In the genomic region with DNA sequence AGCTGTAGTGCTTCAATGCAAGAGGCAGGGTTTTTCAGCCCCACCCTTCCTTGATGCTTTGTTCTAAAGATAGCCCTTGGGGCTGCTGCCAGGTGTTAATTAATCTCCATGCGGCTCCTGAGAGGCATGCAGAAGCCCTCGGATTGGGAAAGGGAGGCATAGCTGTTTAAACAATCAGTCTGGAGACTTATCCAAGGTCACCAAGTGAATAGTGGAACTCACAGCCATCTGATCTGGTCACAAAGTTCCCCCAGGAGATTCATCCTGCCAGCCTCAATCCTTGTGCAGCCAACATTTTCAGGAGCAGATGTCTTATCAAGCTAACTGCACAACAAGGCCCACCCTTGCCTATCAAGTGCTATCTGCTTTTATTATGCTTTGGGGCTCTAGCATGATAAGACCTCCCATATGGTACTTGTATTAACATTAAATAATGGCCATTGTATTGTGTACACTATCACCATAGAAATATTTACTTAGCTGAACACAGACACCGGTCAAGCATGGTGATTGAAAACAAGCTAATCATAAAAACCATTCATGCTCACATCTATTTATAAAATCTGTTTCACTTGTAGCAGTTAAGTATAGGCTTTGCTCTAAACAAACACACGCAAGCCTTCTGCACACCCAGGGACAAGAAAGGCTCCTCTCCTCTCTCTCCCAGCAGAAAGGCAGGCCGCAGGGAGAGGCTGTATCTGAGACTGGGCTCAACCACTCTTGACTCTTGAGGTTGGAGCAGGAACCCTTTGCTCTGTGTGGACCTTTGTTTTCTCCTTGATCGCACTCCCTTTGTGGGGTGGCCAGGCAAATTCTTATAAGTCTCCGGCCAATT, we compare ENCODE assay signal across 10 mouse cellular contexts.
A peak's percentile ranks its signal among the peaks of the same experiment; 100 is the strongest.
DNase-seq lines count a peak whose midpoint lies in the region; ATAC-seq and TF ChIP-seq lines count a peak whose summit lies in the region.
"Had no signal": no experiment of that assay in that cellular context is flagged by ENCODE, and none has a peak within 500 bp of the region (broad histone marks: within the 10 kb centered on the region; RNA-seq: fewer than 3 reads in every experiment).

No protein-coding gene starts in this region.

- no peaks in the 10 kb centered on the region for H3K27me3 ChIP-seq in kidney, adult 2 months (replicated peaks; ENCODE audit: control insufficient read depth, insufficient read depth, low read length)
- no peaks in the 10 kb centered on the region for H3K27me3 ChIP-seq in kidney, embryonic 14.5 days (ENCODE audit: control insufficient read depth, insufficient read depth, low read length)
- no peaks in the 10 kb centered on the region; the same call in 1 of the 2 replicates for H3K27me3 ChIP-seq in heart, embryonic 12.5 days (replicated peaks)

- H3K9me3 ChIP-seq in kidney, embryonic 14.5 days (ENCODE audit: control insufficient read depth, low read length) = no peaks in the 10 kb centered on the region
- no peaks in the 10 kb centered on the region for H3K9me3 ChIP-seq in heart, embryonic 12.5 days (replicated peaks)
- H3K9me3 ChIP-seq: midbrain, embryonic 12.5 days had no signal

- H3K36me3 ChIP-seq in kidney, adult 2 months (ENCODE audit: control insufficient read depth, insufficient read depth, low read length) = no peaks in the 10 kb centered on the region
- no peaks in the 10 kb centered on the region for H3K36me3 ChIP-seq in kidney, embryonic 14.5 days (ENCODE audit: control insufficient read depth, insufficient read depth, low read length)
- no peaks in the 10 kb centered on the region for H3K36me3 ChIP-seq in heart, embryonic 12.5 days
- H3K36me3 ChIP-seq: midbrain, embryonic 12.5 days had no signal

- H3K4me2 ChIP-seq in kidney, embryonic 14.5 days (replicated peaks; ENCODE audit: low read depth, low read length) = no peak overlapping the region
- H3K4me2 ChIP-seq in heart, embryonic 12.5 days = no peak overlapping the region
- H3K4me2 ChIP-seq: midbrain, embryonic 12.5 days had no signal

- H3K4me3 ChIP-seq in kidney, adult 2 months (ENCODE audit: insufficient read depth, low read depth, low read length) = no peak overlapping the region
- H3K4me3 ChIP-seq in kidney, embryonic 14.5 days (ENCODE audit: low read length) = no peak overlapping the region
- H3K4me3 ChIP-seq in heart, embryonic 12.5 days = no peak overlapping the region
- H3K4me3 ChIP-seq: midbrain, embryonic 12.5 days had no signal

- H3K27ac ChIP-seq in kidney, adult 2 months (ENCODE audit: insufficient read depth, low read depth, low read length) = no peak overlapping the region
- H3K27ac ChIP-seq in kidney, embryonic 14.5 days (ENCODE audit: low read depth, low read length) = no peak overlapping the region
- peak overlapping the region; percentile 28; the same call in 1 of the 2 replicates for H3K27ac ChIP-seq in heart, embryonic 12.5 days (ENCODE audit: poor library complexity, severe bottlenecking)
- H3K27ac ChIP-seq: hindbrain, postnatal 0 days; midbrain, embryonic 12.5 days had no signal

- WGBS in kidney, adult 2 months = 70% methylated on average over 7 of the region's 7 CpGs
- WGBS in kidney, embryonic 14.5 days = 61% methylated on average over 7 of the region's 7 CpGs
- WGBS in heart, embryonic 12.5 days = 55% methylated on average over 7 of the region's 7 CpGs

- no peaks in the 10 kb centered on the region for H3K4me1 ChIP-seq in kidney, adult 2 months (ENCODE audit: control insufficient read depth, insufficient read depth, low read length)
- peaks cover 8% of the 10 kb centered on the region for H3K4me1 ChIP-seq in kidney, embryonic 14.5 days (ENCODE audit: control insufficient read depth, insufficient read depth, low read length)
- peaks cover 27% of the 10 kb centered on the region for H3K4me1 ChIP-seq in heart, embryonic 12.5 days (replicated peaks)
- H3K4me1 ChIP-seq: midbrain, embryonic 12.5 days had no signal

- no peak for TF ChIP-seq CTCF in kidney, adult 2 months (conservative IDR thresholded peaks at IDR 0.05; ENCODE audit: insufficient read depth, insufficient read length, low read depth, low read length)

- no peak overlapping the region for H3K9ac ChIP-seq in kidney, embryonic 14.5 days (ENCODE audit: low read depth, low read length)
- H3K9ac ChIP-seq in heart, embryonic 12.5 days = no peak overlapping the region
- H3K9ac ChIP-seq: midbrain, embryonic 12.5 days had no signal

- no peak for ATAC-seq in kidney, embryonic 14.5 days (ENCODE audit: low FRiP score, low TSS enrichment)
- no peak for ATAC-seq in heart, embryonic 12.5 days (ENCODE audit: insufficient number of reproducible peaks, low FRiP score)
- ATAC-seq: hindbrain, postnatal 0 days had no signal

- no peak for TF ChIP-seq POLR2A in kidney, adult 2 months (IDR thresholded peaks at IDR 0.05; ENCODE audit: low read depth, low read length)

- DNase-seq in kidney, adult 2 months = peak; percentile 83
- peak; percentile 45 to 57 for DNase-seq in kidney, adult 8-10 months
- peak; percentile 46 for DNase-seq in skeletal muscle tissue, adult 2 months (ENCODE audit: low read depth, low spot score)
- no peak for DNase-seq in cerebellum, adult 11 months
- DNase-seq in cerebellum, adult 11-12 months = no peak
- no peak for DNase-seq in left cerebral cortex, adult 9 months (ENCODE audit: low spot score in 2 of 2)

Comparison
In these comparisons a context has a peak if more than half of its experiments do, and no peak if none do; other contexts are left out.
1. DNase-seq: peak in kidney, adult 2 months (single experiment), kidney, adult 8-10 months (2 of 2) and skeletal muscle tissue, adult 2 months (single experiment); none in cerebellum, adult 11 months (single experiment), cerebellum, adult 11-12 months (single experiment) and left cerebral cortex, adult 9 months (0 of 2).